Mouse (Mus musculus): ENCODE data around the gene Tubb4b. TPM values are rescaled to one million over a fixed set of nuclear protein-coding genes. Genes with fewer than 3 reads are reported as not detected.

Tubb4b gene
- 453 and 466 TPM in 2 replicates for polyA plus RNA-seq (2015; fragmentation: Nextera tagmentation; extraction: Ambion mirVana)

GRCm38 (mm10) chr2:25224492-25224765 is at the start of gene Tubb4b:
Gene Tubb4b, minus strand, starts transcription at chr2:25224702.
- Histone ChIP-seq H3K9me3 (ENCODE audit: control insufficient read depth) (no peaks in the 10 kb centered on the region), H3K4me2 (replicated peaks; ENCODE audit: low read depth) (peak within 1 kb of the TSS; percentile 68), H3K36me3 (ENCODE audit: control insufficient read depth, insufficient read depth) (peaks cover 12% of the 10 kb centered on the region; the same call in 1 of the 2 replicates), H3K9ac (ENCODE audit: low read depth, low read length) (peak within 1 kb of the TSS; percentile 90), H3K27ac (ENCODE audit: low read depth, low read length) (peak within 1 kb of the TSS; percentile 99), H3K4me1 (replicated peaks; ENCODE audit: control insufficient read depth, insufficient read depth, low read length) (peaks cover 9% of the 10 kb centered on the region; the same call in 1 of the 2 replicates), H3K4me3 (ENCODE audit: low read depth, low read length) (peak within 1 kb of the TSS; percentile 87), H3K27me3 (replicated peaks; ENCODE audit: control insufficient read depth, insufficient read depth, low read length) (no peaks in the 10 kb centered on the region)
- TF ChIP-seq CTCF (IDR thresholded peaks at IDR 0.05; ENCODE audit: low read depth): peak; percentile 54
- under 1% methylated on average over 17 of the region's 17 CpGs for WGBS
- no peak for ATAC-seq

- H3K4me1 ChIP-seq (replicated peaks; ENCODE audit: control insufficient read depth, insufficient read depth, low read length): peaks cover 14% of the 10 kb centered on the region
- no peaks in the 10 kb centered on the region for H3K9me3 ChIP-seq (ENCODE audit: control insufficient read depth)
- WGBS: 25% methylated on average over 16 of the region's 16 CpGs
- H3K4me2 ChIP-seq (replicated peaks; ENCODE audit: low read depth): peak overlapping the region; percentile 91
- ATAC-seq: no peak
- no peaks in the 10 kb centered on the region for H3K27me3 ChIP-seq (replicated peaks; ENCODE audit: control insufficient read depth, insufficient read depth, low read length)
- H3K36me3 ChIP-seq (ENCODE audit: control insufficient read depth, insufficient read depth): peaks cover 69% of the 10 kb centered on the region
- H3K27ac ChIP-seq (ENCODE audit: low read depth, low read length): no peak overlapping the region
- peak overlapping the region; percentile 86 for H3K4me3 ChIP-seq (ENCODE audit: low read depth, low read length)
- H3K9ac ChIP-seq (ENCODE audit: low read depth, low read length): peak overlapping the region; percentile 73
- no peak for TF ChIP-seq CTCF (IDR thresholded peaks at IDR 0.05; ENCODE audit: low read depth)
These were observed 48.5 kb upstream of the Tubb4b start for GRCm38 (mm10) chr2:25273010-25273409.

- H3K4me2 ChIP-seq (replicated peaks; ENCODE audit: low read depth): peak overlapping the region; percentile 91
- H3K27me3 ChIP-seq (replicated peaks; ENCODE audit: control insufficient read depth, insufficient read depth, low read length): no peaks in the 10 kb centered on the region
- ATAC-seq: peak; percentile 39
- H3K9ac ChIP-seq (ENCODE audit: low read depth, low read length): peak overlapping the region; percentile 73
- 0% methylated on average over 29 of the region's 29 CpGs for WGBS
- H3K9me3 ChIP-seq (ENCODE audit: control insufficient read depth): no peaks in the 10 kb centered on the region
- H3K36me3 ChIP-seq (ENCODE audit: control insufficient read depth, insufficient read depth): peaks cover 65% of the 10 kb centered on the region
- peaks cover 14% of the 10 kb centered on the region for H3K4me1 ChIP-seq (replicated peaks; ENCODE audit: control insufficient read depth, insufficient read depth, low read length)
- H3K4me3 ChIP-seq (ENCODE audit: low read depth, low read length): peak overlapping the region; percentile 86
- H3K27ac ChIP-seq (ENCODE audit: low read depth, low read length): peak overlapping the region; percentile 82
- no peak for TF ChIP-seq CTCF (IDR thresholded peaks at IDR 0.05; ENCODE audit: low read depth)
These were observed 48.0 kb upstream of the Tubb4b start for GRCm38 (mm10) chr2:25272515-25272914.

GRCm38 (mm10) chr2:25271827-25272511 is 47.5 kb upstream of the Tubb4b start, which contains the start of the genes Ssna1 and Anapc2:
Gene Ssna1, minus strand, starts transcription at chr2:25272438.
Gene Anapc2, plus strand, starts transcription at chr2:25272478.
- Histone ChIP-seq H3K27ac (ENCODE audit: low read depth, low read length) (peak within 1 kb of the TSS; percentile 82), H3K4me1 (replicated peaks; ENCODE audit: control insufficient read depth, insufficient read depth, low read length) (peaks cover 14% of the 10 kb centered on the region), H3K36me3 (ENCODE audit: control insufficient read depth, insufficient read depth) (peaks cover 62% of the 10 kb centered on the region), H3K9me3 (ENCODE audit: control insufficient read depth) (no peaks in the 10 kb centered on the region), H3K9ac (ENCODE audit: low read depth, low read length) (peak within 1 kb of the TSS; percentile 73), H3K4me3 (ENCODE audit: low read depth, low read length) (peak within 1 kb of the TSS; percentile 86), H3K4me2 (replicated peaks; ENCODE audit: low read depth) (peak within 1 kb of the TSS; percentile 91), H3K27me3 (replicated peaks; ENCODE audit: control insufficient read depth, insufficient read depth, low read length) (no peaks in the 10 kb centered on the region)
- ATAC-seq: peak; percentile 92
- under 1% methylated on average over 49 of the region's 55 CpGs for WGBS
- TF ChIP-seq CTCF (IDR thresholded peaks at IDR 0.05; ENCODE audit: low read depth): peak; percentile 71

- H3K9ac ChIP-seq (ENCODE audit: low read depth, low read length): peak overlapping the region; percentile 61; the same call in 1 of the 2 replicates
- WGBS: 68% methylated on average over 4 of the region's 4 CpGs
- H3K4me3 ChIP-seq (ENCODE audit: low read depth, low read length): no peak overlapping the region
- peak overlapping the region; percentile 93 for H3K27ac ChIP-seq (ENCODE audit: low read depth, low read length)
- H3K4me1 ChIP-seq (replicated peaks; ENCODE audit: control insufficient read depth, insufficient read depth, low read length): peaks cover 7% of the 10 kb centered on the region
- no peak for ATAC-seq
- H3K36me3 ChIP-seq (ENCODE audit: control insufficient read depth, insufficient read depth): peaks cover 33% of the 10 kb centered on the region
- no peaks in the 10 kb centered on the region for H3K27me3 ChIP-seq (replicated peaks; ENCODE audit: control insufficient read depth, insufficient read depth, low read length)
- peak overlapping the region; percentile 94 for H3K4me2 ChIP-seq (replicated peaks; ENCODE audit: low read depth)
- no peaks in the 10 kb centered on the region for H3K9me3 ChIP-seq (ENCODE audit: control insufficient read depth)
- TF ChIP-seq CTCF (IDR thresholded peaks at IDR 0.05; ENCODE audit: low read depth): no peak
These were observed 43.3 kb upstream of the Tubb4b start for GRCm38 (mm10) chr2:25267746-25268309.

GRCm38 (mm10) chr2:25267241-25267640 is 42.7 kb upstream of the Tubb4b start:
- H3K9ac ChIP-seq (ENCODE audit: low read depth, low read length): 0 out of 2 replicates have a peak overlapping the region, but pooled peaks have one; percentile 61
- peak overlapping the region; percentile 93 for H3K27ac ChIP-seq (ENCODE audit: low read depth, low read length)

More at GRCm38 (mm10) chr2:25267241-25267640, 42.7 kb upstream of the Tubb4b start:
- Histone ChIP-seq H3K27me3 (replicated peaks; ENCODE audit: control insufficient read depth, insufficient read depth, low read length) (no peaks in the 10 kb centered on the region), H3K36me3 (ENCODE audit: control insufficient read depth, insufficient read depth) (peaks cover 33% of the 10 kb centered on the region), H3K4me3 (ENCODE audit: low read depth, low read length) (0 out of 2 replicates have a peak overlapping the region, but pooled peaks have one; percentile 92), H3K4me1 (replicated peaks; ENCODE audit: control insufficient read depth, insufficient read depth, low read length) (peaks cover 7% of the 10 kb centered on the region), H3K4me2 (replicated peaks; ENCODE audit: low read depth) (peak overlapping the region; percentile 94), H3K9me3 (ENCODE audit: control insufficient read depth) (no peaks in the 10 kb centered on the region)
- TF ChIP-seq CTCF (IDR thresholded peaks at IDR 0.05; ENCODE audit: low read depth): peak; percentile 26; the same call in 1 of the 2 replicates
- 0 out of 2 replicates have a peak, but pooled peaks have one; percentile 1 for ATAC-seq
